Mouse (Mus musculus) fibroblast of lung, adult 2 months (primary cell): ENCODE measurements at regions not wholly inside any gene's neighbourhood (a gene's known extent, or its start where the extent isn't known, plus 50 kb on each side); places are given as distances from the start of the nearest gene placed in this dataset.
A peak's percentile ranks its signal among the peaks of the same experiment; 100 is the strongest.
"Not testable (repeated sequence)": the region's sequence is repeated elsewhere in the genome, so short reads cannot be mapped to it uniquely, and the experiment has no call there.

Experiments
- DNase-seq: peaks from one replicate; pipeline ENCODE4 v3.0.0-alpha.2; 2011; ENCODE audit warnings: low read depth

DNA sequence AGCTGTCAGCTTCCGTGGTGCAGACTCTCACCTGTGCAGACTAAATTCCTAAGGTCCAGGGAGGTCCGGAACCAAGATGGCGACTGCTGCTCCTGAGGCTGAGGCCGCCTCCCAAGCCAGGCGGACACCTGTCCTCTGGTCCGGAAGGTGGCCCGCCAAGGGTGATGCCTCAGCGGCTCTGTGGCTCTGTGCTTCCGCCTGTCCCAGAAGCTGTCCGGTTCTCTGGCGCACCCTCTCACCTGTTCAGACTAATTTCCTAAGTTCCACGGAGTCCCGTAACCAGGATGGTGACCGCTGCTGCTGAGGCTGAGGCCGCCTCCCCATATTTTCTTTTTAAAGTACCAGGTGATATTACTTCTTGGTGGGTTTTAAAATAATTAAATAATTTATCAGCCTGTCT lies 65.4 kb upstream of the B3galnt2 start:
- DNase-seq = not testable (repeated sequence)

GRCm38 (mm10) chr13:13889297-13890120 lies 64.8 kb upstream of the B3galnt2 start:
- peak; percentile 93 for DNase-seq

GRCm38 (mm10) chr13:13902186-13902585 lies 52.1 kb upstream of the B3galnt2 start:
- not testable (repeated sequence) for DNase-seq
